Mouse (Mus musculus) G1E (cell line): ENCODE results near the gene Med4. TPM values are rescaled to one million over a fixed set of nuclear protein-coding genes. Genes with fewer than 3 reads are reported as not detected.
"Not testable (repeated sequence)": the region's sequence is repeated elsewhere in the genome, so short reads cannot be mapped to it uniquely, and the experiment has no call there.

Experiments
- ATAC-seq: 2 replicates; pipeline ENCODE4 v1.8.0; 2016; ENCODE audit warnings: mild to moderate bottlenecking; ENCODE audit not compliant: insufficient number of reproducible peaks, poor library complexity, low FRiP score, severe bottlenecking; ENCODE audit errors: extremely low read depth
- DNase-seq: peaks from one replicate; pipeline ENCODE4 v3.0.0; 2012; ENCODE audit warnings: low spot score
- H3K27me3 ChIP-seq: 2 replicates; pipeline ENCODE4 v1.6.1; 2012; ENCODE audit warnings: mild to moderate bottlenecking, low read length, inconsistent platforms; ENCODE audit not compliant: insufficient read depth
- H3K36me3 ChIP-seq: replicated peaks from 2 replicates; pipeline ENCODE3; 2012; ENCODE audit warnings: mild to moderate bottlenecking, inconsistent platforms
- H3K4me1 ChIP-seq: 2 replicates; pipeline ENCODE4 v1.6.1; 2012; ENCODE audit warnings: low read depth, low read length, inconsistent platforms, mixed read lengths; ENCODE audit not compliant: insufficient read depth
- H3K4me3 ChIP-seq: 2 replicates; pipeline ENCODE4 v1.5.1; 2012; ENCODE audit warnings: low read depth, mild to moderate bottlenecking, inconsistent platforms, low read length, moderate library complexity, mixed read lengths
- H3K9me3 ChIP-seq: replicated peaks from 2 replicates; pipeline ENCODE4 v1.6.1; 2012; ENCODE audit warnings: inconsistent platforms
- CTCF ChIP-seq: IDR thresholded peaks from 2 replicates; pipeline ENCODE4 v1.5.1; 2012; ENCODE audit warnings: low read depth, low read length, inconsistent platforms, mixed read lengths
- GATA1 ChIP-seq: IDR thresholded peaks from 2 replicates; pipeline ENCODE4 v1.6.1; 2012; ENCODE audit warnings: borderline replicate concordance, low read length, inconsistent platforms, mixed read lengths
- GATA2 ChIP-seq: IDR thresholded peaks from 2 replicates; pipeline ENCODE4 v1.6.1; 2012; ENCODE audit warnings: low read depth, low read length, inconsistent platforms, borderline replicate concordance
- POLR2AphosphoS5 ChIP-seq: IDR thresholded peaks from 2 replicates; pipeline ENCODE4 v1.6.1; 2012; ENCODE audit warnings: low read depth, low read length, inconsistent platforms; ENCODE audit not compliant: insufficient replicate concordance
- TAL1 ChIP-seq: conservative IDR thresholded peaks from 2 replicates; pipeline ENCODE4 v1.6.1; 2012; ENCODE audit warnings: low read depth, low read length, inconsistent platforms, mixed read lengths
- polyA plus RNA-seq: library from polyadenylated mRNA; stranded (reverse); fragments of >175 nt; gene quantifications from 2 replicates; pipeline ENCODE4 v1.2.3, GENCODE M21; 2012
- total RNA-seq, 2 experiments: library from RNA; stranded (forward) in 1 of 2; stranded (reverse) in 1 of 2; fragments of 200-1000 nt in 1 of 2; fragments of >200 nt in 1 of 2; fragmentation: Nextera tagmentation in 1 of 2; gene quantifications; 2 replicates each; pipeline ENCODE4 v1.2.3; 2014 to 2017

The Med4 gene
- total and polyA plus RNA-seq, 3 experiments: 20.9 to 75.0 (median 28.1) TPM

GRCm38 (mm10) chr14:73506283-73506682 is 3.5 kb upstream of the Med4 start:
- 0 out of 2 replicates have a peak, but pooled peaks cover 3% of the 10 kb centered on the region for H3K9me3 ChIP-seq
- peaks cover 34% of the 10 kb centered on the region for H3K4me1 ChIP-seq
- H3K4me3 ChIP-seq: no peak overlapping the region
- no peaks in the 10 kb centered on the region for H3K36me3 ChIP-seq
- peaks cover 31% of the 10 kb centered on the region for H3K27me3 ChIP-seq
- ATAC-seq (no peak), DNase-seq (no peak)
- TF ChIP-seq POLR2AphosphoS5: no peak
- no peak for TF ChIP-seq GATA2
- TF ChIP-seq TAL1: no peak
- no peak for TF ChIP-seq CTCF
- no peak for TF ChIP-seq GATA1

- Histone ChIP-seq H3K4me3 (no peak overlapping the region), H3K4me1 (peaks cover 42% of the 10 kb centered on the region), H3K36me3 (peaks cover 9% of the 10 kb centered on the region), H3K27me3 (peaks cover 26% of the 10 kb centered on the region), H3K9me3 (0 out of 2 replicates have a peak, but pooled peaks cover 3% of the 10 kb centered on the region)
- ATAC-seq (no peak), DNase-seq (no peak)
- no peak for TF ChIP-seq CTCF
- no peak for TF ChIP-seq GATA1
- TF ChIP-seq POLR2AphosphoS5: no peak
- no peak for TF ChIP-seq TAL1
- no peak for TF ChIP-seq GATA2
These were observed 2.6 kb upstream of the Med4 start for GRCm38 (mm10) chr14:73507200-73507599.

DNA sequence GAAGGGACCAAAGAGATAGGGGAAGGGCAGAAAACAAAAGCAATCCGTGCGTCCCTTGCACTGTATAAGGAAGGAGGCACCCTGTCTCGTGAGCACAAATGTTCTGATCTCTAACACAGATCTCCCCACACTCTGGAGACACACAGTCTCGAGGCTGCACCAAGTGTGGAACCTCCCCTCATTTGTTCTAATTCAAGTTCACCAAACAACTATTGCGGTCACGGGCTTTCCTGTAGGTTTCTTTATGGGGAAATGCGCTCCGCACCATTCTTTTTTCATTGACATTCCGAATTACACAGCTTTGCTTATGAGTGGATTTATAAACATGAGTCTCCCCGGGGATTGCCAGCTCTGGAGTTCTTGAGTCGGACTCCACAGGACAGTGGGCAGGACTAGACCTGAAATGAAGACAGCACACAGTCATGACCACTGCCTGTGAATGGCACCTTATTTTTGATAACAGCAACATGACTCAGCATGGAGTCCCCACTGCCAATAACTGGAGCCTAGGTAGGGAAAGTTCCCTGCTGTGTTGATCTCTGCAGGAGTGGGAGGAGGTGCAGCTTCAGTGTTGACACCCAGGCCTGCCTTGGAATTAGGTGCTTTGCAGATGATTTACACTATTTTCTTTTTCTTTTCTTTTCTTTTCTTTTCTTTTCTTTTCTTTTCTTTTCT is 2.0 kb upstream of the Med4 start:
- Histone ChIP-seq H3K4me1 (peaks cover 47% of the 10 kb centered on the region), H3K9me3 (0 out of 2 replicates have a peak, but pooled peaks cover 3% of the 10 kb centered on the region), H3K36me3 (peaks cover 15% of the 10 kb centered on the region), H3K4me3 (no peak overlapping the region; the same call in 1 of the 2 replicates), H3K27me3 (peaks cover 21% of the 10 kb centered on the region)
- no peak for TF ChIP-seq POLR2AphosphoS5
- no peak for TF ChIP-seq GATA2
- no peak for TF ChIP-seq GATA1
- TF ChIP-seq TAL1: no peak
- TF ChIP-seq CTCF: no peak
- peak; percentile 40 for DNase-seq
- peak; percentile 32 for ATAC-seq

DNA sequence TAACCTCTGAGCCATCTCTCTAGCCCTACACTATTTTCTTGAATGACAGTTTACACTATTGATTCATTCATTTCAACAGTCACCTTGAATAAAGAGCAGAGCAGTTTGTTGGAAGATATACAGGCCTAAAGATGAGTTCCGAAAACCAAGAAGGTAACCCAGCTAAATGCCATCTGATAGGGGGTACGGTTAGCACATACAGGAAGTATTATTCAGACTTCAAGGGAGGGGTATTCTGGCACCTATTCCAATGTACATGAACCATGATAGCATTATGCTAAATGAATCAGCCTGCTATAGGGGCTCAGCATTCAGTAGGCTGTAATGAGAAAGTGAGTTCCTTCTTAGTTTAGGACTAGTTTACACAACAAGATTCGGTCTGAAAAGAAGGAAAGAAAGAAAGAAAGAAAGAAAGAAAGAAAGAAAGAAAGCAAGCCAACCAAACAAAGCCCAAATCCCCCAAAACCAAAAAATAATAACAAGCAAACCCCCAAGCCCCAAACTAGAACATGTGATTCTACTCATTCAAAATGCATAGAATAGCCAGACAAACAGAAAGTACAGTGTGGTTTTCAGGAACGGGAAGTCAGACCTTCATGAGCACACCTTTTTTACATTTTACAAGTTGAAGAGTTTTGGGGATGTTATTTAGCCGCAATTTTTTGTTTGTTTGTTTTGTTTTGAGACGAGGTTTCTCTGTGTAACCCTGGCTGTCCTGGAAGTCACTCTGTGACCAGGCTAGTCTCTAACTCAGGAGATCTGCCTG is 1.0 kb upstream of the Med4 start:
- peaks cover 48% of the 10 kb centered on the region for H3K4me1 ChIP-seq
- TF ChIP-seq CTCF: no peak

DNA sequence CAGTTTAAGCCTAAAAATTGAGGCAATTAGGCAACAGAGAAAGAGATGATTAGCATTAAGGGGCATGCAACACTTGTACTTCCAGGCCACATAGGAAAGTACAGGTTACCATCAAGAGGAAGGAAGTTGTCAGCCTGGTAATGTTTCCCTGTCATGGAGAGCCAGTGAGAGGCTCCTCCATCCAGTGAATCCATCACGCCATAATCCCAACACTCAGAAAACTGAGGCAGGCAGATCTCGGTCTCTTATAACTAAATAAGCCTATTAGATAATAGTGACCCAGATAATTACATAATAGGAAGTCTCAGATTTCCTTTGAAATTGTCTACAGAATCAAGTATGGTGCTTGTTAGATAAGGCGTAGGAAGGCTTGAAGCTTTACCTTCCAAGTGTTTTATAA is 14.3 kb downstream of the Med4 start:
- no peak for DNase-seq
- Histone ChIP-seq H3K4me1 (peaks cover 11% of the 10 kb centered on the region), H3K36me3 (peaks cover 2% of the 10 kb centered on the region), H3K27me3 (no peaks in the 10 kb centered on the region), H3K4me3 (no peak overlapping the region; the same call in 1 of the 2 replicates), H3K9me3 (no peaks in the 10 kb centered on the region)
- no peak for TF ChIP-seq TAL1
- no peak for TF ChIP-seq POLR2AphosphoS5
- TF ChIP-seq GATA1: no peak
- no peak for TF ChIP-seq CTCF
- TF ChIP-seq GATA2: no peak
- no peak for ATAC-seq

More for the DNA sequence above, 1.0 kb upstream of the Med4 start:
- Histone ChIP-seq H3K4me3 (no peak overlapping the region), H3K36me3 (peaks cover 23% of the 10 kb centered on the region), H3K27me3 (peaks cover 16% of the 10 kb centered on the region), H3K9me3 (0 out of 2 replicates have a peak, but pooled peaks cover 3% of the 10 kb centered on the region)
- no peak for DNase-seq
- ATAC-seq: no peak

GRCm38 (mm10) chr14:73524766-73525448 is 15.1 kb downstream of the Med4 start, which contains the start of gene Sucla2:
Gene Sucla2, plus strand, starts transcription at chr14:73525319.
- H3K27me3 ChIP-seq: peaks cover under 1% of the 10 kb centered on the region; the same call in 1 of the 2 replicates
- TF ChIP-seq GATA1 (no peak), CTCF (peak; percentile 89)
- H3K36me3 ChIP-seq: peaks cover 2% of the 10 kb centered on the region
- peak within 1 kb of the TSS; percentile 70 for H3K4me3 ChIP-seq
- no peaks in the 10 kb centered on the region for H3K9me3 ChIP-seq
- DNase-seq (peak; percentile 86), ATAC-seq (peak; percentile 96)
- peaks cover 11% of the 10 kb centered on the region for H3K4me1 ChIP-seq

DNA sequence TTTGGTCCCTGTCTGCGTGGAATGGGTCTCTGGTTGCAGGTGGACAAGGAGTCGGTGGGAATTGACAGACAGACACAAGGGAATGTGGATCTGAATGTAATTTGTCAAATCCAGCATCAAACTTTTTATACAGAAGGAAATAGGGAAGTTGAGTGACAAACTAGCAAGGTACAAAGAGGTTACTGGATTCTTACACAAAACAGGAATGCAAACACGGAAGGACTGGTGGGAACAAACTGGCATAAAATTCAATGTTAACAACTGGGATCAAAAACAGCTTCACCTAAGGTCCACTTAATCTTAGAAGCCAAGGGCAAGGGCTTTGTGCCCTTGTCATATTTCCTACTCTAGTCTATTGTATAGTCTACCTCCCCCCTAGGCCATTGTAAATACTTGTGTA is 18.8 kb downstream of the Med4 start:
- peaks cover 11% of the 10 kb centered on the region for H3K4me1 ChIP-seq
- H3K4me3 ChIP-seq, H3K36me3 ChIP-seq, DNase-seq, ATAC-seq, H3K9me3 ChIP-seq: not testable (repeated sequence)
- peaks cover 11% of the 10 kb centered on the region; the same call in 1 of the 2 replicates for H3K27me3 ChIP-seq
